In genomic region chr3:53284471-53285177, GRCm38 (mm10) we compare ENCODE assay signal across 9 mouse cellular contexts.
DNase-seq lines count a peak whose midpoint lies in the region; ATAC-seq lines count a peak whose summit lies in the region.
"Had no signal": no experiment of that assay in that cellular context is flagged by ENCODE, and none has a peak within 500 bp of the region (broad histone marks: within the 10 kb centered on the region; RNA-seq: fewer than 3 reads in every experiment).

No protein-coding gene starts in this region.

- no peaks in the 10 kb centered on the region for H3K36me3 ChIP-seq in intestine, embryonic 16.5 days (ENCODE audit: control insufficient read depth, insufficient read depth, low read length)
- no peaks in the 10 kb centered on the region for H3K36me3 ChIP-seq in intestine, embryonic 15.5 days
- no peaks in the 10 kb centered on the region for H3K36me3 ChIP-seq in embryonic facial prominence, embryonic 10.5 days (replicated peaks)
- no peaks in the 10 kb centered on the region for H3K36me3 ChIP-seq in kidney, embryonic 15.5 days
- no peaks in the 10 kb centered on the region for H3K36me3 ChIP-seq in midbrain, embryonic 14.5 days (ENCODE audit: control insufficient read depth, insufficient read depth, low read length)
- no peaks in the 10 kb centered on the region for H3K36me3 ChIP-seq in hindbrain, embryonic 10.5 days
- no peaks in the 10 kb centered on the region for H3K36me3 ChIP-seq in forebrain, embryonic 10.5 days (replicated peaks)

- H3K27me3 ChIP-seq in intestine, embryonic 16.5 days (replicated peaks; ENCODE audit: control insufficient read depth, insufficient read depth, low read length): no peaks in the 10 kb centered on the region
- no peaks in the 10 kb centered on the region for H3K27me3 ChIP-seq in intestine, embryonic 15.5 days (replicated peaks)
- no peaks in the 10 kb centered on the region for H3K27me3 ChIP-seq in embryonic facial prominence, embryonic 10.5 days (replicated peaks; ENCODE audit: low read depth, poor library complexity, severe bottlenecking)
- no peaks in the 10 kb centered on the region for H3K27me3 ChIP-seq in kidney, embryonic 15.5 days
- H3K27me3 ChIP-seq in midbrain, embryonic 14.5 days (ENCODE audit: control insufficient read depth, insufficient read depth, low read length): no peaks in the 10 kb centered on the region
- H3K27me3 ChIP-seq in hindbrain, embryonic 10.5 days (ENCODE audit: insufficient read depth, poor library complexity, severe bottlenecking): no peaks in the 10 kb centered on the region
- no peaks in the 10 kb centered on the region for H3K27me3 ChIP-seq in forebrain, embryonic 10.5 days (ENCODE audit: poor library complexity, severe bottlenecking)

- no peak overlapping the region for H3K9ac ChIP-seq in intestine, embryonic 16.5 days (ENCODE audit: low read depth, low read length)
- H3K9ac ChIP-seq in intestine, embryonic 15.5 days: no peak overlapping the region
- H3K9ac ChIP-seq in kidney, embryonic 15.5 days: no peak overlapping the region
- no peak overlapping the region for H3K9ac ChIP-seq in midbrain, embryonic 14.5 days (replicated peaks; ENCODE audit: low read length)

- 67% methylated on average over 13 of the region's 13 CpGs for WGBS in intestine, embryonic 16.5 days
- 71% methylated on average over 13 of the region's 13 CpGs for WGBS in intestine, embryonic 15.5 days
- WGBS in embryonic facial prominence, embryonic 10.5 days: 79% methylated on average over 13 of the region's 13 CpGs
- 54% methylated on average over 13 of the region's 13 CpGs for WGBS in kidney, embryonic 15.5 days
- 88% methylated on average over 13 of the region's 13 CpGs for WGBS in midbrain, embryonic 14.5 days
- WGBS in hindbrain, embryonic 10.5 days: 84% methylated on average over 13 of the region's 13 CpGs
- 88% methylated on average over 13 of the region's 13 CpGs for WGBS in forebrain, embryonic 10.5 days

- H3K4me1 ChIP-seq in intestine, embryonic 16.5 days (ENCODE audit: control insufficient read depth, insufficient read depth, low read length): no peaks in the 10 kb centered on the region
- H3K4me1 ChIP-seq in intestine, embryonic 15.5 days (replicated peaks): peaks cover 6% of the 10 kb centered on the region; the same call in 1 of the 2 replicates
- H3K4me1 ChIP-seq in embryonic facial prominence, embryonic 10.5 days: peaks cover 6% of the 10 kb centered on the region; the same call in 1 of the 2 replicates
- H3K4me1 ChIP-seq in kidney, embryonic 15.5 days: peaks cover 27% of the 10 kb centered on the region
- no peaks in the 10 kb centered on the region for H3K4me1 ChIP-seq in midbrain, embryonic 14.5 days (ENCODE audit: control insufficient read depth, insufficient read depth, low read length)
- H3K4me1 ChIP-seq in hindbrain, embryonic 10.5 days (replicated peaks): no peaks in the 10 kb centered on the region
- no peaks in the 10 kb centered on the region for H3K4me1 ChIP-seq in forebrain, embryonic 10.5 days

- no peak overlapping the region for H3K4me3 ChIP-seq in intestine, embryonic 16.5 days (ENCODE audit: low read length)
- no peak overlapping the region for H3K4me3 ChIP-seq in intestine, embryonic 15.5 days (replicated peaks)
- no peak overlapping the region for H3K4me3 ChIP-seq in embryonic facial prominence, embryonic 10.5 days
- no peak overlapping the region for H3K4me3 ChIP-seq in kidney, embryonic 15.5 days (replicated peaks)
- no peak overlapping the region for H3K4me3 ChIP-seq in midbrain, embryonic 14.5 days (replicated peaks; ENCODE audit: low read depth, low read length)
- H3K4me3 ChIP-seq in hindbrain, embryonic 10.5 days: no peak overlapping the region
- H3K4me3 ChIP-seq in forebrain, embryonic 10.5 days: no peak overlapping the region

- H3K27ac ChIP-seq in intestine, embryonic 16.5 days (ENCODE audit: low read length): no peak overlapping the region
- H3K27ac ChIP-seq in intestine, embryonic 15.5 days: no peak overlapping the region
- no peak overlapping the region for H3K27ac ChIP-seq in embryonic facial prominence, embryonic 10.5 days (replicated peaks)
- peak overlapping the region; percentile 84 for H3K27ac ChIP-seq in kidney, embryonic 15.5 days
- no peak overlapping the region for H3K27ac ChIP-seq in midbrain, embryonic 14.5 days (replicated peaks; ENCODE audit: low read depth, low read length)
- no peak overlapping the region for H3K27ac ChIP-seq in hindbrain, embryonic 10.5 days
- H3K27ac ChIP-seq in forebrain, embryonic 10.5 days: no peak overlapping the region

- peak; percentile 14 for DNase-seq in embryonic facial prominence, embryonic 10.5 days (ENCODE audit: low spot score)
- DNase-seq in midbrain, embryonic 14.5 days: no peak
- no peak for DNase-seq in hindbrain, embryonic 10.5 days (ENCODE audit: low spot score)
- no peak for DNase-seq in forebrain, embryonic 10.5 days (ENCODE audit: extremely low spot score, low spot score)
- DNase-seq: thymus, postnatal 25 days had no signal

- no peaks in the 10 kb centered on the region for H3K9me3 ChIP-seq in intestine, embryonic 16.5 days (ENCODE audit: control insufficient read depth, low read length)
- no peaks in the 10 kb centered on the region for H3K9me3 ChIP-seq in intestine, embryonic 15.5 days
- no peaks in the 10 kb centered on the region for H3K9me3 ChIP-seq in embryonic facial prominence, embryonic 10.5 days
- H3K9me3 ChIP-seq in kidney, embryonic 15.5 days (replicated peaks): no peaks in the 10 kb centered on the region
- no peaks in the 10 kb centered on the region for H3K9me3 ChIP-seq in midbrain, embryonic 14.5 days (ENCODE audit: control insufficient read depth, low read length)
- no peaks in the 10 kb centered on the region for H3K9me3 ChIP-seq in hindbrain, embryonic 10.5 days
- H3K9me3 ChIP-seq in forebrain, embryonic 10.5 days: no peaks in the 10 kb centered on the region

- peak; percentile 50; the same call in 1 of the 2 replicates for ATAC-seq in intestine, embryonic 16.5 days
- no peak for ATAC-seq in intestine, embryonic 15.5 days
- peak; percentile 84 for ATAC-seq in kidney, embryonic 15.5 days (replicated peaks; ENCODE audit: low FRiP score)
- ATAC-seq in neutrophil, adult 5-6 weeks (ENCODE audit: extremely low read depth, insufficient number of reproducible peaks, low FRiP score, poor library complexity, severe bottlenecking): peak; percentile 66; the same call in 1 of the 2 replicates
- no peak for ATAC-seq in midbrain, embryonic 14.5 days (ENCODE audit: low FRiP score, low TSS enrichment)

- H3K4me2 ChIP-seq in intestine, embryonic 16.5 days (ENCODE audit: low read depth, low read length): no peak overlapping the region
- H3K4me2 ChIP-seq in intestine, embryonic 15.5 days (replicated peaks): no peak overlapping the region
- H3K4me2 ChIP-seq in kidney, embryonic 15.5 days: no peak overlapping the region
- no peak overlapping the region for H3K4me2 ChIP-seq in midbrain, embryonic 14.5 days (ENCODE audit: low read length)

Comparison
In these comparisons a context has a peak if more than half of its experiments do, and no peak if none do; other contexts are left out.
1. ATAC-seq: peak in intestine, embryonic 16.5 days (single experiment), kidney, embryonic 15.5 days (single experiment) and neutrophil, adult 5-6 weeks (single experiment); none in intestine, embryonic 15.5 days (single experiment) and midbrain, embryonic 14.5 days (single experiment).